In the genomic region with DNA sequence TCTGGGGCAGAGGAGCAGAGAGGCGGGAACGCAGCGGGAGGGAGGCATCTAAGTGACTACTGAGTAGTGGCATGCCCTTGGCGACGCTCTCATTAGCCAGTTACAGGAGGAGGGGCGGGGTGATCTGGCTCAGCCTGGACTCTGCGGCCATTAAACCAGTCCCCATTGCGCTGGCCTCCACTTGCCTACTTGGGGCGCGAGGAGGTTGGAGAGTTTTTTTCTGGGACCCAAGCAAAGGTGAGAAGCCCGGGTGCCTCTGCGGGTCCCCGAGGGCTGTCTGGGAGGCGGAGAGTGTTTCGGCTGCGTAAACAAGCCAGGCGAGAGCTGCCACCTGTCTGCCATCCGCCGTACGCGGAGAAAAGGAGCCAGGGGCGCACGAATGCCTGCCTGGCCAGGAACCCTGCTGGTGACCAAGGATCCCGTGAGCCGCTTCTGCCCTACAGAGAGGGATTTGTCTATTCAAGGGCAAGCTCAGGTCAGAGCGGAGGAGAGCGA, we compare ENCODE assay signal across 8 mouse cellular contexts. TPM values are rescaled to one million over a fixed set of nuclear protein-coding genes. Genes with fewer than 3 reads are reported as not detected.
DNase-seq lines count a peak whose midpoint lies in the region; ATAC-seq lines count a peak whose summit lies in the region.

A gene (plus strand): TSS at position 132 of the 495 bp plus-strand sequence.

- no peak for DNase-seq in frontal cortex, postnatal 25 days (ENCODE audit: low spot score in 2 of 2)
- DNase-seq in embryonic facial prominence, embryonic 11.5 days (ENCODE audit: low spot score), result peak; percentile 73
- DNase-seq in heart, adult 18-20 months, result peak; percentile 87 to 90
- peak; percentile 83 for DNase-seq in kidney, adult 18-20 months
- DNase-seq in spleen, postnatal 4 days (ENCODE audit: low spot score in 2 of 2), result peak; percentile 73 to 83

- H3K27me3 ChIP-seq in embryonic facial prominence, embryonic 11.5 days (ENCODE audit: control insufficient read depth, insufficient read depth, low read length), result no peaks in the 10 kb centered on the region
- H3K27me3 ChIP-seq in limb, embryonic 15.5 days, result no peaks in the 10 kb centered on the region
- H3K27me3 ChIP-seq in midbrain, embryonic 16.5 days (ENCODE audit: control insufficient read depth, insufficient read depth, low read depth, low read length), result no peaks in the 10 kb centered on the region

- peak; percentile 57; the same call in 1 of the 2 replicates for ATAC-seq in frontal cortex, adult (ENCODE audit: low TSS enrichment)
- 0 out of 2 replicates have a peak, but pooled peaks have one; percentile 71 for ATAC-seq in embryonic facial prominence, embryonic 11.5 days (replicated peaks; ENCODE audit: insufficient number of reproducible peaks, low FRiP score, low TSS enrichment, low read depth)
- 0 out of 2 replicates have a peak, but pooled peaks have one; percentile 67 for ATAC-seq in limb, embryonic 15.5 days (ENCODE audit: insufficient number of reproducible peaks, low FRiP score, low TSS enrichment, low read depth)
- ATAC-seq in midbrain, embryonic 16.5 days, result peak; percentile 62; the same call in 1 of the 2 replicates

- no peak within 1 kb of the TSS for H3K27ac ChIP-seq in embryonic facial prominence, embryonic 11.5 days (replicated peaks; ENCODE audit: low read depth, low read length)
- H3K27ac ChIP-seq in limb, embryonic 15.5 days, result no peak within 1 kb of the TSS
- no peak within 1 kb of the TSS for H3K27ac ChIP-seq in midbrain, embryonic 16.5 days (ENCODE audit: low read length)

- peak within 1 kb of the TSS; percentile 35 for H3K4me3 ChIP-seq in embryonic facial prominence, embryonic 11.5 days (ENCODE audit: low read depth, low read length)
- H3K4me3 ChIP-seq in limb, embryonic 15.5 days, result peak within 1 kb of the TSS; percentile 43
- peak within 1 kb of the TSS; percentile 39 for H3K4me3 ChIP-seq in midbrain, embryonic 16.5 days (ENCODE audit: low read depth, low read length)

- peak within 1 kb of the TSS; percentile 46 for H3K9ac ChIP-seq in embryonic facial prominence, embryonic 11.5 days (replicated peaks; ENCODE audit: low read length)
- peak within 1 kb of the TSS; percentile 31; the same call in 1 of the 2 replicates for H3K9ac ChIP-seq in limb, embryonic 15.5 days
- peak within 1 kb of the TSS; percentile 8; the same call in 1 of the 2 replicates for H3K9ac ChIP-seq in midbrain, embryonic 16.5 days (ENCODE audit: low read depth, low read length)

- no peaks in the 10 kb centered on the region for H3K9me3 ChIP-seq in embryonic facial prominence, embryonic 11.5 days (replicated peaks; ENCODE audit: control insufficient read depth, low read length)
- H3K9me3 ChIP-seq in limb, embryonic 15.5 days, result no peaks in the 10 kb centered on the region
- no peaks in the 10 kb centered on the region for H3K9me3 ChIP-seq in midbrain, embryonic 16.5 days (replicated peaks; ENCODE audit: control insufficient read depth, low read length, poor library complexity, severe bottlenecking)

- no peaks in the 10 kb centered on the region for H3K36me3 ChIP-seq in embryonic facial prominence, embryonic 11.5 days (replicated peaks; ENCODE audit: control insufficient read depth, insufficient read depth, low read depth, low read length)
- H3K36me3 ChIP-seq in limb, embryonic 15.5 days, result no peaks in the 10 kb centered on the region
- no peaks in the 10 kb centered on the region for H3K36me3 ChIP-seq in midbrain, embryonic 16.5 days (ENCODE audit: control insufficient read depth, insufficient read depth, low read length)

- H3K4me1 ChIP-seq in embryonic facial prominence, embryonic 11.5 days (ENCODE audit: control insufficient read depth, insufficient read depth, low read length), result no peaks in the 10 kb centered on the region
- H3K4me1 ChIP-seq in limb, embryonic 15.5 days, result peaks cover 18% of the 10 kb centered on the region
- peaks cover 2% of the 10 kb centered on the region; the same call in 1 of the 2 replicates for H3K4me1 ChIP-seq in midbrain, embryonic 16.5 days (ENCODE audit: control insufficient read depth, insufficient read depth, low read length)

- 1% methylated on average over 27 of the region's 27 CpGs for WGBS in embryonic facial prominence, embryonic 11.5 days
- WGBS in limb, embryonic 15.5 days, result 2% methylated on average over 27 of the region's 27 CpGs
- 0% methylated on average over 27 of the region's 27 CpGs for WGBS in midbrain, embryonic 16.5 days

- H3K4me2 ChIP-seq in embryonic facial prominence, embryonic 11.5 days (ENCODE audit: low read depth, low read length), result peak within 1 kb of the TSS; percentile 71
- peak within 1 kb of the TSS; percentile 74 for H3K4me2 ChIP-seq in limb, embryonic 15.5 days
- peak within 1 kb of the TSS; percentile 63 for H3K4me2 ChIP-seq in midbrain, embryonic 16.5 days (ENCODE audit: low read length)

RNA-seq across cellular contexts. Expression of the gene that starts here (rescaled TPM):
- polyA plus RNA-seq in embryonic facial prominence, embryonic 11.5 days (2014; fragmentation: Nextera tagmentation; extraction: Ambion mirVana), result 7.4 and 8.6 TPM in 2 replicates
- 100 to 1,000 TPM; 122 to 149 TPM for total RNA-seq in heart, adult 18-20 months (2021)
- 12.9 and 15.8 TPM in 2 replicates for polyA plus RNA-seq in limb, embryonic 15.5 days (2015; fragmentation: Nextera tagmentation; extraction: Ambion mirVana)
- polyA plus RNA-seq in midbrain, embryonic 16.5 days (2015; fragmentation: Nextera tagmentation; extraction: Ambion mirVana), result 2.2 and 3.1 TPM in 2 replicates

Comparison
In these comparisons a context has a peak if more than half of its experiments do, and no peak if none do; other contexts are left out.
1. DNase-seq: peak in embryonic facial prominence, embryonic 11.5 days (single experiment), heart, adult 18-20 months (2 of 2), kidney, adult 18-20 months (single experiment) and spleen, postnatal 4 days (2 of 2); none in frontal cortex, postnatal 25 days (0 of 2).
2. Peak in every context shown above with its lines, with median percentiles within 50 percentile points of each other: ATAC-seq, H3K4me2 ChIP-seq, H3K4me3 ChIP-seq and H3K9ac ChIP-seq.